Mouse (Mus musculus) spleen, adult 2 months (tissue): ENCODE data around the gene Itgal.

ENCODE experiments used
- CTCF ChIP-seq: fragments of 200-500 bp; IDR thresholded peaks from 2 replicates; pipeline ENCODE4 v1.5.1; 2011; ENCODE audit warnings: mild to moderate bottlenecking, inconsistent platforms; ENCODE audit not compliant: insufficient read depth, insufficient read length, insufficient replicate concordance; ENCODE audit errors: extremely low read depth
- POLR2A ChIP-seq: fragments of 200-500 bp; IDR thresholded peaks from 2 replicates; pipeline ENCODE4 v1.6.1; 2011; ENCODE audit warnings: low read depth, low read length, inconsistent platforms

DNA sequence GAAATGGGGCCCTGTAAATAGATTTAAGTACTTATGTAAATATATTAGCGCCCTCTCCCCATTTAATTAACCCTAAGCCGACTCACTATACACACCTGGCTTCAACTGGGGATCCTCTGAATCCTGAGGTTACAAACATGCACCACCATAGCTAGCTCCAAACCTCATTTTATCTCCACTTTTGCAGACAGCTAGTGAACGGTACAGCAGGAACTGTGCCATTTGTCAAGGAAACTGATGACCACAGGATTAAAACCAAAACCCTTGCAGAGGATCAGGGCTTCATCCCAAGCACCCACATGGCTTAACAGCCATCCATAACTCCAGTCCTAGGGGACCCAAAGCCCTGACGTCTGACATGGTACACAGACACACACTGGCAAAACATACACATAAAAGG lies 41.1 kb upstream of the Itgal start:
- TF ChIP-seq CTCF, result no peak
- TF ChIP-seq POLR2A, result no peak
